Mouse (Mus musculus) myocyte (in vitro differentiated cells): ENCODE data around the gene Napsa. TPM values are rescaled to one million over a fixed set of nuclear protein-coding genes. Genes with fewer than 3 reads are reported as not detected.

Experiments
- H3K27me3 ChIP-seq: one replicate; pipeline ENCODE4 v1.6.1; 2011; ENCODE audit not compliant: control insufficient read depth, insufficient read depth, insufficient read length
- H3K36me3 ChIP-seq: one replicate; pipeline ENCODE4 v1.6.1; 2011; ENCODE audit not compliant: control insufficient read depth, insufficient read depth
- H3K4me2 ChIP-seq: one replicate; pipeline ENCODE4 v1.6.1; 2011; ENCODE audit warnings: low read depth, control low read depth
- H3K4me3 ChIP-seq: one replicate; pipeline ENCODE4 v1.5.1; 2011; ENCODE audit warnings: mild to moderate bottlenecking, control low read depth, moderate library complexity
- H3K79me2 ChIP-seq: one replicate; pipeline ENCODE4 v1.6.1; 2011; ENCODE audit not compliant: control insufficient read depth, insufficient read depth
- H3ac ChIP-seq: one replicate; pipeline ENCODE4 v1.6.1; 2011; ENCODE audit not compliant: control insufficient read depth, insufficient read length
- CEBPB ChIP-seq: IDR thresholded peaks from 2 replicates; pipeline ENCODE4 v1.6.1; 2011; ENCODE audit warnings: mild to moderate bottlenecking, moderate library complexity; ENCODE audit not compliant: poor library complexity, insufficient read depth, severe bottlenecking
- E2F4 ChIP-seq: IDR thresholded peaks from one replicate; pipeline ENCODE4 v1.6.1; 2011; ENCODE audit warnings: mild to moderate bottlenecking, control low read depth, moderate library complexity; ENCODE audit not compliant: insufficient read depth
- MAX ChIP-seq: IDR thresholded peaks from one replicate; pipeline ENCODE4 v1.6.1; 2011; ENCODE audit warnings: low read depth, mild to moderate bottlenecking, control low read depth
- MYOD1 ChIP-seq, 3 experiments: IDR thresholded peaks; one replicate each; pipeline ENCODE4 v1.6.1; 2011; ENCODE audit warnings: control low read depth in 2 of 3, low read depth in 2 of 3, mild to moderate bottlenecking in 2 of 3, moderate library complexity in 1 of 3; ENCODE audit not compliant: insufficient read length in 2 of 3, control insufficient read depth in 1 of 3
- MYOG ChIP-seq, 3 experiments: IDR thresholded peaks; one replicate each; pipeline ENCODE4 v1.6.1; 2011; ENCODE audit warnings: control low read depth in 2 of 3, low read depth in 2 of 3, mild to moderate bottlenecking in 2 of 3; ENCODE audit not compliant: insufficient read length in 2 of 3, control insufficient read depth in 1 of 3, insufficient read depth in 1 of 3
- POLR2A ChIP-seq: IDR thresholded peaks from one replicate; pipeline ENCODE4 v1.6.1; 2011; ENCODE audit warnings: low read depth, mild to moderate bottlenecking, control low read depth, moderate library complexity; ENCODE audit not compliant: insufficient read length
- POLR2AphosphoS2 ChIP-seq: IDR thresholded peaks from one replicate; pipeline ENCODE4 v1.6.1; 2011; ENCODE audit warnings: low read depth, control low read depth; ENCODE audit not compliant: insufficient read length
- REST ChIP-seq: IDR thresholded peaks from one replicate; pipeline ENCODE4 v1.6.1; 2011; ENCODE audit warnings: mild to moderate bottlenecking, control low read depth, moderate library complexity; ENCODE audit not compliant: insufficient read depth, insufficient read length
- SRF ChIP-seq: IDR thresholded peaks from one replicate; pipeline ENCODE4 v1.6.1; 2011; ENCODE audit warnings: low read depth; ENCODE audit not compliant: control insufficient read depth, insufficient read length
- TCF12 ChIP-seq: IDR thresholded peaks from one replicate; pipeline ENCODE4 v1.6.1; 2011; ENCODE audit warnings: mild to moderate bottlenecking, control low read depth; ENCODE audit not compliant: poor library complexity, insufficient read depth, severe bottlenecking
- TCF3 ChIP-seq: IDR thresholded peaks from one replicate; pipeline ENCODE4 v1.6.1; 2011; ENCODE audit warnings: low read depth, control low read depth; ENCODE audit not compliant: insufficient read length
- USF1 ChIP-seq: IDR thresholded peaks from one replicate; pipeline ENCODE4 v1.6.1; 2011; ENCODE audit warnings: low read depth, mild to moderate bottlenecking, control low read depth, moderate library complexity
- polyA plus RNA-seq: library from polyadenylated mRNA; unstranded; fragments of >200 nt; fragmentation: generic; extraction: Trizol; gene quantifications from one replicate; pipeline ENCODE4 v1.2.1, GENCODE M21; 2012; ENCODE audit warnings: missing spikeins

Napsa gene
- polyA plus RNA-seq, 1 experiment = not detected

- no peak overlapping the region for H3ac ChIP-seq
- H3K27me3 ChIP-seq = peaks cover 21% of the 10 kb centered on the region
- H3K4me3 ChIP-seq = no peak overlapping the region
- no peaks in the 10 kb centered on the region for H3K79me2 ChIP-seq
- no peak overlapping the region for H3K4me2 ChIP-seq
- TF ChIP-seq MYOG (IDR thresholded peaks at IDR 0.05; ENCODE audit: control insufficient read depth in 1 of 3, insufficient read depth in 1 of 3, insufficient read length in 2 of 3, low read depth in 2 of 3) (no peak), TCF12 (no peak), POLR2A (no peak), SRF (no peak), MYOD1 (IDR thresholded peaks at IDR 0.05; ENCODE audit: control insufficient read depth in 1 of 3, insufficient read length in 2 of 3, low read depth in 2 of 3) (no peak), E2F4 (no peak), MAX (no peak), REST (no peak), POLR2AphosphoS2 (no peak)
- H3K36me3 ChIP-seq = no peaks in the 10 kb centered on the region
These were observed 52.3 kb downstream of the Napsa start for GRCm38 (mm10) chr7:44624543-44624826.

GRCm38 (mm10) chr7:44624828-44625227, 52.6 kb downstream of the Napsa start:
- H3K79me2 ChIP-seq = no peaks in the 10 kb centered on the region
- TF ChIP-seq CEBPB (no peak), MYOD1 (IDR thresholded peaks at IDR 0.05; ENCODE audit: control insufficient read depth in 1 of 3, insufficient read length in 2 of 3, low read depth in 2 of 3) (no peak), MAX (no peak), POLR2A (no peak), SRF (no peak), TCF3 (no peak), E2F4 (no peak), REST (no peak), POLR2AphosphoS2 (no peak)
- H3K4me2 ChIP-seq = no peak overlapping the region
- H3K27me3 ChIP-seq = peaks cover 24% of the 10 kb centered on the region
- H3ac ChIP-seq = no peak overlapping the region
- H3K4me3 ChIP-seq = no peak overlapping the region
- H3K36me3 ChIP-seq = no peaks in the 10 kb centered on the region

DNA sequence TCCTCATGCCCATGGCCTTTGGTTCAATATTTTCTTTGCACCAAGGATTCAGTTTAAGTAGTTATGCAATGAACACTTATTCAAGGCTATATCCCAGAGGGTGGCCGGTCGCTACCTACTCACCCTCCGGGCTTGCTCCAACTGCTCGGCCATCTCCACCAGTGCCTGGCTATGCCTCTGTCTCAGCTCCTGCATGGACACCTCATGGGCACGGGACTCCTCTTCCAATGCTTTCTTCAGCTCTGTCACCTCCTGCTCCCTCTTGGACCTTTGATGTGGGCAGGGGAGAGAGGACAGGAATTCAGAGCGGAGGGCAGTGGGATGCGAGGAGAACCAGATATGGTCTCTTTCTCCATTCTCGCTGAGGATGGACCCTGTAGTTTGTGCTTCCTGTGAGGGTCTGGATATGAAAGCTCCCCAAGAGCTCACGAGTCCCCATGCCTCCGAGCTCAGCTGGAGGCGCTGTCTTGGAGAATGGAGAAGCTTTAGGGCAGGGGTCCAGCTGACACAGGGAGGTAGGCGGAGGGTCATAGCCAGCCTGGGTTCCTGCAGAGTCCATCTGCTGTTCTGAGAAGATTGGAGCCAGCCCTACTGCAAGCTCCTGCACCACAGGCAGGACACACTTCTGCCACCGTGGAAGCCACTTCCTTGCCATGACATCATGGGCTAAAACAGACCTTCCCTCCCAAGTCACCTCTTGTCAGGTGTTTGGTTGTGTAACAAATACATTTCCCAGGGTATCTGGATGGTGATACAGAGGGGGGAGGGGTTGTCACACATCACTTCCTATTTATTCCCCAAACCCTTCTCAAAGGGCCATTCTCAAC, 53.3 kb downstream of the Napsa start:
- H3ac ChIP-seq = no peak overlapping the region
- no peak overlapping the region for H3K4me3 ChIP-seq
- peaks cover 30% of the 10 kb centered on the region for H3K27me3 ChIP-seq
- H3K79me2 ChIP-seq = no peaks in the 10 kb centered on the region
- H3K4me2 ChIP-seq = no peak overlapping the region
- no peaks in the 10 kb centered on the region for H3K36me3 ChIP-seq
- TF ChIP-seq TCF3 (no peak), E2F4 (no peak), TCF12 (no peak), USF1 (no peak), POLR2AphosphoS2 (no peak), MYOG (IDR thresholded peaks at IDR 0.05; ENCODE audit: control insufficient read depth in 1 of 3, insufficient read depth in 1 of 3, insufficient read length in 2 of 3, low read depth in 2 of 3) (no peak), POLR2A (no peak), REST (no peak)

- Histone ChIP-seq H3K4me2 (no peak overlapping the region), H3ac (no peak overlapping the region), H3K36me3 (no peaks in the 10 kb centered on the region), H3K4me3 (no peak overlapping the region), H3K27me3 (peaks cover 36% of the 10 kb centered on the region), H3K79me2 (no peaks in the 10 kb centered on the region)
- TF ChIP-seq TCF3 = no peak
- TF ChIP-seq POLR2A = no peak
- no peak for TF ChIP-seq MYOG (IDR thresholded peaks at IDR 0.05; ENCODE audit: control insufficient read depth in 1 of 3, insufficient read depth in 1 of 3, insufficient read length in 2 of 3, low read depth in 2 of 3)
- no peak for TF ChIP-seq POLR2AphosphoS2
- TF ChIP-seq TCF12 = no peak
- TF ChIP-seq MYOD1 (IDR thresholded peaks at IDR 0.05; ENCODE audit: control insufficient read depth in 1 of 3, insufficient read length in 2 of 3, low read depth in 2 of 3) = no peak
- no peak for TF ChIP-seq E2F4
- no peak for TF ChIP-seq USF1
- no peak for TF ChIP-seq REST
- TF ChIP-seq CEBPB = no peak
- TF ChIP-seq SRF = no peak
These were observed 53.8 kb downstream of the Napsa start for GRCm38 (mm10) chr7:44626068-44626385.

- H3K4me3 ChIP-seq = no peak overlapping the region
- no peaks in the 10 kb centered on the region for H3K79me2 ChIP-seq
- H3K4me2 ChIP-seq = no peak overlapping the region
- TF ChIP-seq TCF12 (no peak), TCF3 (no peak), MYOD1 (IDR thresholded peaks at IDR 0.05; ENCODE audit: control insufficient read depth in 1 of 3, insufficient read length in 2 of 3, low read depth in 2 of 3) (no peak), E2F4 (no peak), POLR2AphosphoS2 (no peak), POLR2A (no peak)
- no peaks in the 10 kb centered on the region for H3K36me3 ChIP-seq
- H3K27me3 ChIP-seq = peaks cover 45% of the 10 kb centered on the region
- no peak overlapping the region for H3ac ChIP-seq
These were observed 54.8 kb downstream of the Napsa start for GRCm38 (mm10) chr7:44626966-44627365.
